Mouse (Mus musculus): ENCODE results near the gene Pum1. TPM values are rescaled to one million over a fixed set of nuclear protein-coding genes. Genes with fewer than 3 reads are reported as not detected.
"Not testable (repeated sequence)": the region's sequence is repeated elsewhere in the genome, so short reads cannot be mapped to it uniquely, and the experiment has no call there.

Gene Pum1
- polyA plus RNA-seq, 1 experiment from 2014 or later, result 110 TPM

DNA sequence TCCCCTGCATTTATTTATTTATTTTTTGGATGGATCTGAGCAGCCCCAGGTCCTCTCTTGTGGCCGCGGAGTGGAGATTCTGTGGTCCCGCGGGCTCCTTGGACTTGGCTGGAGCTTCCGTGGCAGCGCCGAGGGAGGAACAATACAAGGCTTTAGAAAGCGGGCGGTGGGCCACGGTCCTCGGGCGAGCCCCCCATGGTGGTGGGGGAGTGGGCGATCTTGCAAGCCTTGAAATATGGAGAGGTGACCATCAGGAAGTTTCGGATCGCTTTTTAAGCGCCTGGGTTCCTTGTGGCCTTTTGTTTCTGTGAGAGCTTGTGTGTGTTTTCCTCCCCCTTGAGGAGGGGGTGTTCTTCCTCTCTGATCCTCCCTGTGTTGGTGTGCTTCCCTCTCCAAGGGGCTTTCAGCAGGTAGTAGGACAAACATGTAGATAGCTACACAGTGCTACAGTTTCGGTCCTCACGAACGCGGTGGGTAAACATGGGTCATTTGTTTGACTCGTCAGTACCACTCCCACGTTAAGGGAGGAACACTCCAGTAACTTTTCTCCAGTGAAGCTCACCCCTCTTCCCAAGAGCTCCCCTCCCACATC is 785 bp downstream of the Pum1 start:
- Histone ChIP-seq H3K27me3 (ENCODE audit: control insufficient read depth, insufficient read depth, low read length) (no peaks in the 10 kb centered on the region), H3K4me1 (ENCODE audit: control insufficient read depth, insufficient read depth, low read length) (peaks cover 22% of the 10 kb centered on the region), H3K4me2 (replicated peaks; ENCODE audit: low read depth, low read length) (peak overlapping the region; percentile 78), H3K4me3 (ENCODE audit: low read depth, low read length) (peak overlapping the region; percentile 85), H3K27ac (ENCODE audit: low read length) (peak overlapping the region; percentile 91), H3K9me3 (ENCODE audit: control insufficient read depth, low read depth, low read length) (no peaks in the 10 kb centered on the region), H3K36me3 (ENCODE audit: control insufficient read depth, insufficient read depth, low read length) (no peaks in the 10 kb centered on the region; the same call in 1 of the 2 replicates), H3K9ac (replicated peaks; ENCODE audit: low read depth, low read length) (peak overlapping the region; percentile 91)
- under 1% methylated on average over 22 of the region's 22 CpGs for WGBS
- peak; percentile 29; the same call in 1 of the 2 replicates for ATAC-seq (ENCODE audit: insufficient number of reproducible peaks, insufficient read depth, low FRiP score, low read depth)

DNA sequence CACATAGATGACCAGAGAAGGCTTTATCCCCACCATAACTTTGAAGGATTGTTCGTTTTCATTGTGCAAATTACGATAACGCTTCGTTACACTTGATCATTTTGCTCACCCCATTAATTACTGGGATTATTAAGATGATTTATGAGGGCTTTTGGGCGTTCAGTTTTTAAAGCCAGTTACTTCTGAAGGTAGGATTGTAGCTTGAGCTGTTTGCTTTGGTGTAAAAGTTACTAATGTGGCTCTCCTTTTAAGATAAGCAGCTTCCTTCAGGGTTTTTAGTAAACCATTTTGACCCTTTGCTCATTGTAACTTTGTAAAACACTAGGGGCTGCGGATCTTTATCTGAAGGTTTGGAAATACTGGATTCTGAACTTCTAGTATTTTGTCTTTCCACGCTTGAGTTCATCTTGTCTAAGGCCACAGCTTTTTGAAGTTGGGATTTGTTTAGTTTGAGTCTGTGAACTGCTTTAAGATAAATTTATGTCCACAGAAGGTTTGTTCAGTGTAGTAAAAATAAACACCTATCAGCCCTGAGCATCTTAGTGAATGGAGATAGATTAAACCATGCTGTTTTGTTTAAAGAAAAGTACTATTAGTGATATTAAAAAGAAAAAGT is 1.4 kb downstream of the Pum1 start:
- peaks cover 22% of the 10 kb centered on the region for H3K4me1 ChIP-seq (ENCODE audit: control insufficient read depth, insufficient read depth, low read length)
- no peaks in the 10 kb centered on the region for H3K9me3 ChIP-seq (ENCODE audit: control insufficient read depth, low read depth, low read length)
- H3K4me2 ChIP-seq (replicated peaks; ENCODE audit: low read depth, low read length), result peak overlapping the region; percentile 78
- H3K27ac ChIP-seq (ENCODE audit: low read length), result peak overlapping the region; percentile 91; the same call in 1 of the 2 replicates
- WGBS, result 1% methylated on average over 7 of the region's 7 CpGs
- no peaks in the 10 kb centered on the region; the same call in none of the 2 replicates for H3K36me3 ChIP-seq (ENCODE audit: control insufficient read depth, insufficient read depth, low read length)
- H3K27me3 ChIP-seq (ENCODE audit: control insufficient read depth, insufficient read depth, low read length), result no peaks in the 10 kb centered on the region
- no peak for ATAC-seq (ENCODE audit: insufficient number of reproducible peaks, insufficient read depth, low FRiP score, low read depth)
- H3K9ac ChIP-seq (replicated peaks; ENCODE audit: low read depth, low read length), result peak overlapping the region; percentile 91
- H3K4me3 ChIP-seq (ENCODE audit: low read depth, low read length), result peak overlapping the region; percentile 85

DNA sequence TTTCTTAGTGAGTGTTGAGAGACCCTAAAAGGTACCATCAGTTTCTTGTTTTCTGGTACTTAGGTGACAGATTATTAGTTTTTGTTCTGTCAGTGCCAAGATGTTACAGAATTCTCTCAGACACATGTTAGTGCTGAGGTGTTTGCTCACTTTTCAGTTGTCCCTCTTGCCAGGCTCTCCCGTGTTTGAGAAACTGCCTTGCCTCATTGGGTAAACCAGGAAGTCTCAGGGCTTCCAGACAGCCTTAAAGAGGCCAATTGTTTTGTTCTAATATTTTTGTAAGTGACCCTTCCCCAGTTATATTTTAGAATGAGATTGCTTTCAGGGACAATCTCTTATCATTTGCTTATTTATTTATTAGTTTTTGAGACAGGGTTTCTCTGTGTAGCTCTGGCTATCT is 2.1 kb downstream of the Pum1 start:
- no peaks in the 10 kb centered on the region for H3K27me3 ChIP-seq (ENCODE audit: control insufficient read depth, insufficient read depth, low read length)
- 2% methylated on average over 1 of the region's 1 CpGs for WGBS
- H3K9ac ChIP-seq (replicated peaks; ENCODE audit: low read depth, low read length), result no peak overlapping the region
- ATAC-seq (ENCODE audit: insufficient number of reproducible peaks, insufficient read depth, low FRiP score, low read depth), result no peak
- no peaks in the 10 kb centered on the region for H3K9me3 ChIP-seq (ENCODE audit: control insufficient read depth, low read depth, low read length)
- peak overlapping the region; percentile 78 for H3K4me2 ChIP-seq (replicated peaks; ENCODE audit: low read depth, low read length)
- peaks cover under 1% of the 10 kb centered on the region for H3K36me3 ChIP-seq (ENCODE audit: control insufficient read depth, insufficient read depth, low read length)
- peak overlapping the region; percentile 85 for H3K4me3 ChIP-seq (ENCODE audit: low read depth, low read length)
- peaks cover 22% of the 10 kb centered on the region for H3K4me1 ChIP-seq (ENCODE audit: control insufficient read depth, insufficient read depth, low read length)
- H3K27ac ChIP-seq (ENCODE audit: low read length), result no peak overlapping the region

- Histone ChIP-seq H3K4me2 (replicated peaks; ENCODE audit: low read depth, low read length) (peak overlapping the region; percentile 13; the same call in 1 of the 2 replicates), H3K36me3 (ENCODE audit: control insufficient read depth, insufficient read depth, low read length) (peaks cover 19% of the 10 kb centered on the region), H3K4me1 (ENCODE audit: control insufficient read depth, insufficient read depth, low read length) (peaks cover 22% of the 10 kb centered on the region), H3K4me3 (ENCODE audit: low read depth, low read length) (no peak overlapping the region), H3K27me3 (ENCODE audit: control insufficient read depth, insufficient read depth, low read length) (no peaks in the 10 kb centered on the region), H3K9ac (replicated peaks; ENCODE audit: low read depth, low read length) (no peak overlapping the region), H3K9me3 (ENCODE audit: control insufficient read depth, low read depth, low read length) (no peaks in the 10 kb centered on the region), H3K27ac (ENCODE audit: low read length) (no peak overlapping the region)
- no peak for ATAC-seq (ENCODE audit: insufficient number of reproducible peaks, insufficient read depth, low FRiP score, low read depth)
- 51% methylated on average over 2 of the region's 2 CpGs for WGBS
These were observed 4.6 kb downstream of the Pum1 start for GRCm38 (mm10) chr4:130667686-130668085.

- Histone ChIP-seq H3K27ac (ENCODE audit: low read length) (no peak overlapping the region), H3K9ac (replicated peaks; ENCODE audit: low read depth, low read length) (no peak overlapping the region), H3K36me3 (ENCODE audit: control insufficient read depth, insufficient read depth, low read length) (peaks cover 27% of the 10 kb centered on the region), H3K4me2 (replicated peaks; ENCODE audit: low read depth, low read length) (no peak overlapping the region), H3K9me3 (ENCODE audit: control insufficient read depth, low read depth, low read length) (no peaks in the 10 kb centered on the region), H3K4me3 (ENCODE audit: low read depth, low read length) (no peak overlapping the region), H3K27me3 (ENCODE audit: control insufficient read depth, insufficient read depth, low read length) (no peaks in the 10 kb centered on the region), H3K4me1 (ENCODE audit: control insufficient read depth, insufficient read depth, low read length) (peaks cover 22% of the 10 kb centered on the region)
- no peak for ATAC-seq (ENCODE audit: insufficient number of reproducible peaks, insufficient read depth, low FRiP score, low read depth)
- WGBS, result 41% methylated on average over 2 of the region's 2 CpGs
These were observed 5.4 kb downstream of the Pum1 start for GRCm38 (mm10) chr4:130668541-130668940.

GRCm38 (mm10) chr4:130668991-130669390 is 5.9 kb downstream of the Pum1 start:
- Histone ChIP-seq H3K9me3 (ENCODE audit: control insufficient read depth, low read depth, low read length) (no peaks in the 10 kb centered on the region), H3K4me3 (ENCODE audit: low read depth, low read length) (no peak overlapping the region), H3K27me3 (ENCODE audit: control insufficient read depth, insufficient read depth, low read length) (no peaks in the 10 kb centered on the region), H3K4me2 (replicated peaks; ENCODE audit: low read depth, low read length) (no peak overlapping the region), H3K4me1 (ENCODE audit: control insufficient read depth, insufficient read depth, low read length) (peaks cover 22% of the 10 kb centered on the region), H3K27ac (ENCODE audit: low read length) (no peak overlapping the region), H3K9ac (replicated peaks; ENCODE audit: low read depth, low read length) (no peak overlapping the region), H3K36me3 (ENCODE audit: control insufficient read depth, insufficient read depth, low read length) (peaks cover 27% of the 10 kb centered on the region)
- ATAC-seq (ENCODE audit: insufficient number of reproducible peaks, insufficient read depth, low FRiP score, low read depth), result no peak
- 56% methylated on average over 7 of the region's 7 CpGs for WGBS

DNA sequence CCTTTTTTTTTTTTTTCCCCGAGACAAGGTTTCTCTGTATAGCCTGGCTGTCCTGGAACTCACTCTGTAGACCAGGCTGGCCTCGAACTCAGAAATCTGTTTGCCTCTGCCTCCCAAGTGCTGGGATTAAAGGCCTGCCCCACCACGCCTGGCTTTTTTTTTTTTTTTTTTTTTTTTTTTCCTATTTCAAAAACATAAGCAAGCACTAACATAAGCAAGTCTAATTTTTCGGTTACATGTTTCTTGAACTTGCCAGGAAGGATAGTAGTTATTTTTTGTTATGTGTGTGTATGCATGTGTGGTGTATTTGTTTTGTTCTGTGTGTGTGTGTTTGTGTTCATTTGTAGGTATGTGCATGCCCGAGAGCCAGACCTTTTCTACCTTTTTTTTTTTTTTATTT is 6.9 kb downstream of the Pum1 start:
- not testable (repeated sequence) for ATAC-seq (ENCODE audit: insufficient number of reproducible peaks, insufficient read depth, low FRiP score, low read depth); H3K4me3 ChIP-seq (ENCODE audit: low read depth, low read length); H3K27me3 ChIP-seq (ENCODE audit: control insufficient read depth, insufficient read depth, low read length); H3K4me2 ChIP-seq (replicated peaks; ENCODE audit: low read depth, low read length); H3K9me3 ChIP-seq (ENCODE audit: control insufficient read depth, low read depth, low read length); H3K9ac ChIP-seq (replicated peaks; ENCODE audit: low read depth, low read length); H3K27ac ChIP-seq (ENCODE audit: low read length)
- Histone ChIP-seq H3K4me1 (ENCODE audit: control insufficient read depth, insufficient read depth, low read length) (peaks cover 21% of the 10 kb centered on the region), H3K36me3 (ENCODE audit: control insufficient read depth, insufficient read depth, low read length) (peaks cover 31% of the 10 kb centered on the region)
- 79% methylated on average over 5 of the region's 5 CpGs for WGBS

GRCm38 (mm10) chr4:130671079-130671845 is 8.1 kb downstream of the Pum1 start:
- peaks cover 35% of the 10 kb centered on the region for H3K36me3 ChIP-seq (ENCODE audit: control insufficient read depth, insufficient read depth, low read length)
- H3K9ac ChIP-seq (replicated peaks; ENCODE audit: low read depth, low read length), result no peak overlapping the region
- no peak overlapping the region for H3K4me3 ChIP-seq (ENCODE audit: low read depth, low read length)
- peaks cover 12% of the 10 kb centered on the region for H3K4me1 ChIP-seq (ENCODE audit: control insufficient read depth, insufficient read depth, low read length)
- no peak overlapping the region for H3K27ac ChIP-seq (ENCODE audit: low read length)
- H3K4me2 ChIP-seq (replicated peaks; ENCODE audit: low read depth, low read length), result no peak overlapping the region
- WGBS, result 85% methylated on average over 4 of the region's 4 CpGs
- no peaks in the 10 kb centered on the region for H3K27me3 ChIP-seq (ENCODE audit: control insufficient read depth, insufficient read depth, low read length)
- no peaks in the 10 kb centered on the region for H3K9me3 ChIP-seq (ENCODE audit: control insufficient read depth, low read depth, low read length)
- ATAC-seq (ENCODE audit: insufficient number of reproducible peaks, insufficient read depth, low FRiP score, low read depth), result no peak
